ENCODE assay signal across 8 mouse cellular contexts in the genomic region with DNA sequence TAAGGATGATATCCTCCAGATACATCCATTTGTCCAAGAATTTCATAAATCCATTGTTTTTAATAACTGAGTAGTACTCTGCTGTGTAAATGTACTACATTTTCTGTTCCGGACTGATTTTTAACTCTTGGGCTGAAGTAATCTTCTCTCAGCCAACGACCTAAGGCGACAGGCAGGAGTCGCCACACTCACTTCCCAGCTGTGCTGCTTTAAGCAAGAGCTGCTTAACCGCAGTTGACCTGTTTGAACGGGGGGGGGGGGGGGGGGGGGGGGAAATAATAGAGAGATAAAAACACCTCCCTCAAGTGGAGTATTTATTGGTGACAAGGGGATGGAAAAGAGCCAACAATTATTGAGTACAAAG. TPM values are rescaled to one million over a fixed set of nuclear protein-coding genes. Genes with fewer than 3 reads are reported as not detected.
DNase-seq lines count a peak whose midpoint lies in the region; ATAC-seq and TF ChIP-seq lines count a peak whose summit lies in the region.

No protein-coding gene starts in this region.

- H3K9me3 ChIP-seq in hindbrain, postnatal 0 days (ENCODE audit: low read length), result no peaks in the 10 kb centered on the region
- no peaks in the 10 kb centered on the region for H3K9me3 ChIP-seq in midbrain, embryonic 10.5 days (replicated peaks)

- peak overlapping the region; percentile 67 for H3K4me2 ChIP-seq in hindbrain, postnatal 0 days (ENCODE audit: low read depth, low read length)

- 16% methylated on average over 6 of the region's 6 CpGs for WGBS in hindbrain, postnatal 0 days
- 15% methylated on average over 6 of the region's 6 CpGs for WGBS in midbrain, embryonic 10.5 days

- H3K4me1 ChIP-seq in brown adipose tissue, adult 24 weeks (ENCODE audit: control insufficient read depth, insufficient read depth, insufficient read length, low read length), result no peaks in the 10 kb centered on the region
- no peaks in the 10 kb centered on the region for H3K4me1 ChIP-seq in hindbrain, postnatal 0 days (ENCODE audit: insufficient read depth, low read length)
- peaks cover 22% of the 10 kb centered on the region for H3K4me1 ChIP-seq in midbrain, embryonic 10.5 days

- peak; percentile 36 for DNase-seq in embryo, embryonic 10.5 days (ENCODE audit: low spot score)
- no peak for DNase-seq in embryo, embryonic 9.5 days (ENCODE audit: extremely low spot score)
- no peak for DNase-seq in hindbrain, postnatal 0 days (ENCODE audit: low spot score)
- DNase-seq in midbrain, embryonic 10.5 days (ENCODE audit: low spot score), result no peak
- no peak for DNase-seq in frontal cortex, postnatal 25 days (ENCODE audit: low spot score in 2 of 2)
- DNase-seq in urinary bladder, postnatal 25 days (ENCODE audit: low spot score), result no peak
- no peak for DNase-seq in left cerebral cortex, adult 11 months (ENCODE audit: low spot score)

- TF ChIP-seq CTCF in hindbrain, postnatal 0 days (IDR thresholded peaks at IDR 0.05; ENCODE audit: low read depth), result no peak

- no peak overlapping the region for H3K9ac ChIP-seq in hindbrain, postnatal 0 days (replicated peaks; ENCODE audit: low read length)

- no peaks in the 10 kb centered on the region for H3K36me3 ChIP-seq in hindbrain, postnatal 0 days (ENCODE audit: insufficient read depth, low read length)
- no peaks in the 10 kb centered on the region for H3K36me3 ChIP-seq in midbrain, embryonic 10.5 days

- ATAC-seq in hindbrain, postnatal 0 days, result 0 out of 2 replicates have a peak, but pooled peaks have one; percentile 16

- no peaks in the 10 kb centered on the region for H3K27me3 ChIP-seq in hindbrain, postnatal 0 days (ENCODE audit: insufficient read depth, low read length)
- peaks cover 17% of the 10 kb centered on the region for H3K27me3 ChIP-seq in midbrain, embryonic 10.5 days (ENCODE audit: low read depth, poor library complexity, severe bottlenecking)

- H3K27ac ChIP-seq in brown adipose tissue, adult 24 weeks (replicated peaks; ENCODE audit: low read depth, low read length), result no peak overlapping the region
- no peak overlapping the region for H3K27ac ChIP-seq in hindbrain, postnatal 0 days
- H3K27ac ChIP-seq in midbrain, embryonic 10.5 days (replicated peaks), result peak overlapping the region; percentile 73

- H3K4me3 ChIP-seq in brown adipose tissue, adult 24 weeks (ENCODE audit: insufficient read depth, low read depth, low read length), result peak overlapping the region; percentile 63; the same call in 1 of the 2 replicates
- peak overlapping the region; percentile 31 for H3K4me3 ChIP-seq in hindbrain, postnatal 0 days (ENCODE audit: low read length)
- H3K4me3 ChIP-seq in midbrain, embryonic 10.5 days, result peak overlapping the region; percentile 58

RNA-seq across cellular contexts. Expression of gene Cpsf6, which starts 13.0 kb away (rescaled TPM):
- polyA plus RNA-seq in brown adipose tissue, adult 24 weeks (2012; ENCODE audit: insufficient read depth, insufficient read length, missing spikeins), result 12.6 and 17.3 TPM in 2 replicates
- total RNA-seq in hindbrain, postnatal 0 days (2014; rRNA removed), result 100.0 and 127 TPM in 2 replicates
- 82.0 and 83.2 TPM in 2 replicates for polyA plus RNA-seq in hindbrain, postnatal 0 days (2015; fragmentation: Nextera tagmentation; extraction: Ambion mirVana)
- polyA plus RNA-seq in midbrain, embryonic 10.5 days (2016; fragmentation: Nextera tagmentation; extraction: Ambion mirVana), result 222 and 239 TPM in 2 replicates
